Mouse (Mus musculus) myocyte (in vitro differentiated cells): Measurements from ENCODE around the gene Wdr45b. TPM values are rescaled to one million over a fixed set of nuclear protein-coding genes. Genes with fewer than 3 reads are reported as not detected.

Experiments used
- H3K27me3 ChIP-seq: one replicate; pipeline ENCODE4 v1.6.1; 2011; ENCODE audit not compliant: control insufficient read depth, insufficient read depth, insufficient read length
- H3K36me3 ChIP-seq: one replicate; pipeline ENCODE4 v1.6.1; 2011; ENCODE audit not compliant: control insufficient read depth, insufficient read depth
- H3K4me2 ChIP-seq: one replicate; pipeline ENCODE4 v1.6.1; 2011; ENCODE audit warnings: low read depth, control low read depth
- H3K4me3 ChIP-seq: one replicate; pipeline ENCODE4 v1.5.1; 2011; ENCODE audit warnings: mild to moderate bottlenecking, control low read depth, moderate library complexity
- H3K79me2 ChIP-seq: one replicate; pipeline ENCODE4 v1.6.1; 2011; ENCODE audit not compliant: control insufficient read depth, insufficient read depth
- H3ac ChIP-seq: one replicate; pipeline ENCODE4 v1.6.1; 2011; ENCODE audit not compliant: control insufficient read depth, insufficient read length
- CEBPB ChIP-seq: IDR thresholded peaks from 2 replicates; pipeline ENCODE4 v1.6.1; 2011; ENCODE audit warnings: mild to moderate bottlenecking, moderate library complexity; ENCODE audit not compliant: poor library complexity, insufficient read depth, severe bottlenecking
- E2F4 ChIP-seq: IDR thresholded peaks from one replicate; pipeline ENCODE4 v1.6.1; 2011; ENCODE audit warnings: mild to moderate bottlenecking, control low read depth, moderate library complexity; ENCODE audit not compliant: insufficient read depth
- MAX ChIP-seq: IDR thresholded peaks from one replicate; pipeline ENCODE4 v1.6.1; 2011; ENCODE audit warnings: low read depth, mild to moderate bottlenecking, control low read depth
- MYOD1 ChIP-seq, 3 experiments: IDR thresholded peaks; one replicate each; pipeline ENCODE4 v1.6.1; 2011; ENCODE audit warnings: control low read depth in 2 of 3, low read depth in 2 of 3, mild to moderate bottlenecking in 2 of 3, moderate library complexity in 1 of 3; ENCODE audit not compliant: insufficient read length in 2 of 3, control insufficient read depth in 1 of 3
- MYOG ChIP-seq, 3 experiments: IDR thresholded peaks; one replicate each; pipeline ENCODE4 v1.6.1; 2011; ENCODE audit warnings: control low read depth in 2 of 3, low read depth in 2 of 3, mild to moderate bottlenecking in 2 of 3; ENCODE audit not compliant: insufficient read length in 2 of 3, control insufficient read depth in 1 of 3, insufficient read depth in 1 of 3
- POLR2A ChIP-seq: IDR thresholded peaks from one replicate; pipeline ENCODE4 v1.6.1; 2011; ENCODE audit warnings: low read depth, mild to moderate bottlenecking, control low read depth, moderate library complexity; ENCODE audit not compliant: insufficient read length
- POLR2AphosphoS2 ChIP-seq: IDR thresholded peaks from one replicate; pipeline ENCODE4 v1.6.1; 2011; ENCODE audit warnings: low read depth, control low read depth; ENCODE audit not compliant: insufficient read length
- REST ChIP-seq: IDR thresholded peaks from one replicate; pipeline ENCODE4 v1.6.1; 2011; ENCODE audit warnings: mild to moderate bottlenecking, control low read depth, moderate library complexity; ENCODE audit not compliant: insufficient read depth, insufficient read length
- SRF ChIP-seq: IDR thresholded peaks from one replicate; pipeline ENCODE4 v1.6.1; 2011; ENCODE audit warnings: low read depth; ENCODE audit not compliant: control insufficient read depth, insufficient read length
- TCF12 ChIP-seq: IDR thresholded peaks from one replicate; pipeline ENCODE4 v1.6.1; 2011; ENCODE audit warnings: mild to moderate bottlenecking, control low read depth; ENCODE audit not compliant: poor library complexity, insufficient read depth, severe bottlenecking
- TCF3 ChIP-seq: IDR thresholded peaks from one replicate; pipeline ENCODE4 v1.6.1; 2011; ENCODE audit warnings: low read depth, control low read depth; ENCODE audit not compliant: insufficient read length
- USF1 ChIP-seq: IDR thresholded peaks from one replicate; pipeline ENCODE4 v1.6.1; 2011; ENCODE audit warnings: low read depth, mild to moderate bottlenecking, control low read depth, moderate library complexity
- polyA plus RNA-seq: library from polyadenylated mRNA; unstranded; fragments of >200 nt; fragmentation: generic; extraction: Trizol; gene quantifications from one replicate; pipeline ENCODE4 v1.2.1, GENCODE M21; 2012; ENCODE audit warnings: missing spikeins

Wdr45b gene
- polyA plus RNA-seq: 66.4 TPM

GRCm38 (mm10) chr11:121354091-121354707 is at the start of gene Wdr45b:
Gene Wdr45b (minus strand): TSS chr11:121354445.
- H3K4me2 ChIP-seq: peak within 1 kb of the TSS; percentile 99
- H3K27me3 ChIP-seq: no peaks in the 10 kb centered on the region
- H3ac ChIP-seq: peak within 1 kb of the TSS; percentile 71
- TF ChIP-seq CEBPB (no peak), TCF12 (no peak), E2F4 (peak; percentile 37), MYOD1 (IDR thresholded peaks at IDR 0.05; ENCODE audit: control insufficient read depth in 1 of 3, insufficient read length in 2 of 3, low read depth in 2 of 3) (peak in 1 of 3 experiments; percentile 45), REST (no peak), POLR2A (peak; percentile 100), POLR2AphosphoS2 (peak; percentile 97), MYOG (IDR thresholded peaks at IDR 0.05; ENCODE audit: control insufficient read depth in 1 of 3, insufficient read depth in 1 of 3, insufficient read length in 2 of 3, low read depth in 2 of 3) (peak in 1 of 3 experiments; percentile 36), USF1 (no peak), MAX (no peak), SRF (peak; percentile 86), TCF3 (no peak)
- H3K36me3 ChIP-seq: no peaks in the 10 kb centered on the region
- peak within 1 kb of the TSS; percentile 90 for H3K4me3 ChIP-seq
- peaks cover 57% of the 10 kb centered on the region for H3K79me2 ChIP-seq

- Histone ChIP-seq H3K4me3 (no peak overlapping the region), H3K36me3 (no peaks in the 10 kb centered on the region)
- no peak for TF ChIP-seq MYOD1 (IDR thresholded peaks at IDR 0.05; ENCODE audit: control insufficient read depth in 1 of 3, insufficient read length in 2 of 3, low read depth in 2 of 3)
Measured at GRCm38 (mm10) chr11:121392405-121392804, 38.2 kb upstream of the Wdr45b start.

DNA sequence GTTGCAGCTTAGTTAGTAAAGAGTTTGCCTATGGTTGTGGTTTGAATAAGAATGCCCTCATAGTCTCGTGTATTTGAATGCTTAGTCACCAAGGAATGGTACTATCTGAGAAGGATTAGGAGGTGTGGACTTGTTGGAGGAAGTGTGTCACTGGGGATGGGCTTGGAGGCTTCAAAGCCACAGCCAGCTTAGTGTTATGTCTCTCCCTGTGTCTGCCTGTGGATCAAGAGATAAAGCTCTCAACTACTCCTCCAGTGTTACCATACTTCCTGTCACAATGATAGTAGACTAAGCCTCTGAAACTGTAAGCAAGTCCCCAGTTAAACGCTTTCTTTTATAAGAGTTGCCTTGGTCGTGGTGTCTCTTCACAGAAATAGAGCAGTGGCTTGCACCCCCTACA is 36.5 kb upstream of the Wdr45b start:
- H3K4me2 ChIP-seq: no peak overlapping the region
- H3K36me3 ChIP-seq: no peaks in the 10 kb centered on the region
- no peak overlapping the region for H3K4me3 ChIP-seq
- TF ChIP-seq USF1 (no peak), MYOD1 (IDR thresholded peaks at IDR 0.05; ENCODE audit: control insufficient read depth in 1 of 3, insufficient read length in 2 of 3, low read depth in 2 of 3) (no peak), TCF3 (no peak), TCF12 (no peak), REST (no peak), POLR2AphosphoS2 (no peak), SRF (no peak), POLR2A (no peak)
- no peak overlapping the region for H3ac ChIP-seq
- H3K79me2 ChIP-seq: no peaks in the 10 kb centered on the region
- H3K27me3 ChIP-seq: no peaks in the 10 kb centered on the region

More at GRCm38 (mm10) chr11:121392405-121392804, 38.2 kb upstream of the Wdr45b start:
- no peaks in the 10 kb centered on the region for H3K79me2 ChIP-seq
- no peaks in the 10 kb centered on the region for H3K27me3 ChIP-seq
- H3ac ChIP-seq: no peak overlapping the region
- H3K4me2 ChIP-seq: no peak overlapping the region

DNA sequence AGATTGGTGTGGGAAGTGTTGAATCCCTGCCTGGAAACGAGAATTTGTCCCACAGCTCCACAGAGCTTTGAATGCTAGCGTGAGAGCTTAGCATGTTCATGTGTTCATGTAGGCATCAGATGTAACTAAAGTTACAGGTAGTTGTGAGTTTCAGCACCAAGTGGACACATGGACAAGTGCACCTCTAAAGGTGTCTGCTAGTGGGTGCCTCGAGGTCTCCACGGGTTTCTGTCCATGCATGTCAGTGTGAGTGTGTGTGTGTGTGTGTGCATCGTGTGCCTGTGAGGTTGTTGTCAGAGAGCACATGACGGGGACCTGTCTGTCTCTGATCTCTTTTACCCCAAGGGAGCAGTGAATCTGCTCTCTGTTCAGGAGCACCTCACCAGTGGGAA is 34.3 kb upstream of the Wdr45b start:
- H3ac ChIP-seq: peak overlapping the region; percentile 3
- no peaks in the 10 kb centered on the region for H3K27me3 ChIP-seq
- TF ChIP-seq TCF12: no peak
- TF ChIP-seq USF1: no peak
- no peak for TF ChIP-seq MYOD1 (IDR thresholded peaks at IDR 0.05; ENCODE audit: control insufficient read depth in 1 of 3, insufficient read length in 2 of 3, low read depth in 2 of 3)
- no peak for TF ChIP-seq REST
- TF ChIP-seq POLR2A: no peak
- no peaks in the 10 kb centered on the region for H3K36me3 ChIP-seq
- H3K4me2 ChIP-seq: peak overlapping the region; percentile 76
- no peaks in the 10 kb centered on the region for H3K79me2 ChIP-seq
- peak overlapping the region; percentile 26 for H3K4me3 ChIP-seq

- H3K4me2 ChIP-seq: peak within 1 kb of the TSS; percentile 76
- peak within 1 kb of the TSS; percentile 26 for H3K4me3 ChIP-seq
- H3K27me3 ChIP-seq: no peaks in the 10 kb centered on the region
- peak within 1 kb of the TSS; percentile 3 for H3ac ChIP-seq
- TF ChIP-seq POLR2A (no peak), TCF3 (no peak), CEBPB (no peak), MYOG (IDR thresholded peaks at IDR 0.05; ENCODE audit: control insufficient read depth in 1 of 3, insufficient read depth in 1 of 3, insufficient read length in 2 of 3, low read depth in 2 of 3) (peak in 1 of 3 experiments; percentile 34), TCF12 (no peak), MAX (no peak)
- no peaks in the 10 kb centered on the region for H3K36me3 ChIP-seq
- H3K79me2 ChIP-seq: no peaks in the 10 kb centered on the region
Measured at GRCm38 (mm10) chr11:121387750-121388553, 33.7 kb upstream of the Wdr45b start, which contains the start of gene Rab40b. Gene Rab40b (minus strand): TSS chr11:121388251.
